Mouse (Mus musculus): Measurements from ENCODE around the gene Nrl.

GRCm38 (mm10) chr14:55505612-55506011 is 19.2 kb downstream of the Nrl start:
- TF ChIP-seq CTCF (conservative IDR thresholded peaks at IDR 0.05; ENCODE audit: low read length) (no peak), POU5F1 (IDR thresholded peaks at IDR 0.05; ENCODE audit: borderline replicate concordance, low read length) (no peak)

Measured in E14TG2a.4 (cell line).